Mouse (Mus musculus) CH12.LX (cell line): ENCODE results near the gene Clec10a. TPM values are rescaled to one million over a fixed set of nuclear protein-coding genes. Genes with fewer than 3 reads are reported as not detected.
"Not testable (repeated sequence)": the region's sequence is repeated elsewhere in the genome, so short reads cannot be mapped to it uniquely, and the experiment has no call there.

Experiments used
- DNase-seq: peaks from one replicate; pipeline ENCODE4 v3.0.0-alpha.2; 2013; ENCODE audit errors: extremely low read depth
- H3K27ac ChIP-seq: 2 replicates; pipeline ENCODE4 v1.5.1; 2012; ENCODE audit warnings: low read depth, mild to moderate bottlenecking, control low read depth, moderate library complexity; ENCODE audit not compliant: insufficient read depth
- H3K27me3 ChIP-seq: replicated peaks from 2 replicates; pipeline ENCODE3; 2012; ENCODE audit warnings: inconsistent platforms
- H3K36me3 ChIP-seq, 2 experiments: replicated peaks in 1 of 2; 2 replicates each; pipeline versions ENCODE3 to v1.6.1; 2012; ENCODE audit warnings: inconsistent platforms in 1 of 2, low read length in 1 of 2, mild to moderate bottlenecking in 1 of 2, mixed read lengths in 1 of 2, moderate library complexity in 1 of 2; ENCODE audit not compliant: control insufficient read depth in 1 of 2, insufficient read depth in 1 of 2
- H3K4me1 ChIP-seq, 2 experiments: 2 replicates each; pipeline ENCODE4 v1.6.1; 2012; ENCODE audit warnings: inconsistent platforms in 1 of 2, moderate library complexity in 1 of 2; ENCODE audit not compliant: insufficient read depth in 2 of 2, control insufficient read depth in 1 of 2
- H3K4me2 ChIP-seq: 2 replicates; pipeline ENCODE4 v1.6.1; 2012; ENCODE audit warnings: low read depth, mild to moderate bottlenecking, control low read depth; ENCODE audit not compliant: poor library complexity, insufficient read depth, severe bottlenecking
- H3K4me3 ChIP-seq, 3 experiments: fragments of 150-350 bp in 1 of 3; sonication (generic) in 1 of 3; replicated peaks in 1 of 3; 2 replicates each; pipeline versions ENCODE3 to v1.5.1; 2011 to 2012; ENCODE audit warnings: low read depth in 2 of 3, low read length in 2 of 3, mild to moderate bottlenecking in 2 of 3, moderate library complexity in 2 of 3, control low read depth in 1 of 3, improper control_type of control experiment in 1 of 3, inconsistent platforms in 1 of 3, mixed read lengths in 1 of 3; ENCODE audit not compliant: poor library complexity in 1 of 3
- H3K79me2 ChIP-seq: replicated peaks from 2 replicates; pipeline ENCODE4 v1.6.1; 2012; ENCODE audit warnings: mild to moderate bottlenecking, moderate library complexity; ENCODE audit not compliant: control insufficient read depth, poor library complexity, insufficient read depth, severe bottlenecking; ENCODE audit errors: extremely low read depth
- H3K9ac ChIP-seq: 2 replicates; pipeline ENCODE4 v1.6.1; 2012; ENCODE audit warnings: low read depth, mild to moderate bottlenecking, control low read depth, moderate library complexity; ENCODE audit not compliant: insufficient read depth
- H3K9me3 ChIP-seq: replicated peaks from 2 replicates; pipeline ENCODE3; 2012; ENCODE audit warnings: low read length, inconsistent platforms, mixed read lengths
- BHLHE40 ChIP-seq: IDR thresholded peaks from 2 replicates; pipeline ENCODE4 v1.6.1; 2011; ENCODE audit warnings: mild to moderate bottlenecking, low read depth, low read length, improper control_type of control experiment
- E2F4 ChIP-seq: IDR thresholded peaks from 2 replicates; pipeline ENCODE4 v1.6.1; 2011; ENCODE audit warnings: low read depth, low read length, improper control_type of control experiment; ENCODE audit not compliant: insufficient replicate concordance
- EP300 ChIP-seq: IDR thresholded peaks from 2 replicates; pipeline ENCODE4 v1.6.1; 2011; ENCODE audit warnings: low read length, improper control_type of control experiment
- HCFC1 ChIP-seq: IDR thresholded peaks from 2 replicates; pipeline ENCODE4 v1.6.1; 2012; ENCODE audit warnings: low read depth, mild to moderate bottlenecking, inconsistent platforms, low read length, improper control_type of control experiment
- IRF4 ChIP-seq: IDR thresholded peaks from 2 replicates; pipeline ENCODE4 v1.6.1; 2014; ENCODE audit warnings: low read depth, mild to moderate bottlenecking, inconsistent platforms, low read length, improper control_type of control experiment
- JUN ChIP-seq: IDR thresholded peaks from 2 replicates; pipeline ENCODE4 v1.6.1; 2011; ENCODE audit warnings: low read depth, mild to moderate bottlenecking, low read length, improper control_type of control experiment, moderate library complexity; ENCODE audit not compliant: insufficient read depth
- JUND ChIP-seq: conservative IDR thresholded peaks from 2 replicates; pipeline ENCODE4 v1.6.1; 2011; ENCODE audit warnings: low read depth, low read length, improper control_type of control experiment
- KAT2A ChIP-seq: IDR thresholded peaks from 2 replicates; pipeline ENCODE4 v1.6.1; 2012; ENCODE audit warnings: low read length, improper control_type of control experiment, inconsistent platforms; ENCODE audit not compliant: insufficient replicate concordance
- MAFK ChIP-seq: IDR thresholded peaks from 2 replicates; pipeline ENCODE4 v1.6.1; 2011; ENCODE audit warnings: low read length, improper control_type of control experiment; ENCODE audit not compliant: insufficient replicate concordance
- MAX ChIP-seq: IDR thresholded peaks from 2 replicates; pipeline ENCODE4 v1.6.1; 2011; ENCODE audit warnings: low read length, improper control_type of control experiment
- MAZ ChIP-seq: IDR thresholded peaks from 2 replicates; pipeline ENCODE4 v1.6.1; 2012; ENCODE audit warnings: low read depth, mild to moderate bottlenecking, inconsistent platforms, low read length, improper control_type of control experiment, moderate library complexity
- MEF2A ChIP-seq: IDR thresholded peaks from 2 replicates; pipeline ENCODE4 v1.6.1; 2014; ENCODE audit warnings: low read depth, mild to moderate bottlenecking, inconsistent platforms, low read length, improper control_type of control experiment, borderline replicate concordance
- MYC ChIP-seq: IDR thresholded peaks from 2 replicates; pipeline ENCODE4 v1.6.1; 2011; ENCODE audit warnings: low read depth, mild to moderate bottlenecking, improper control_type of control experiment, low read length
- POLR2A ChIP-seq: IDR thresholded peaks from 2 replicates; pipeline ENCODE4 v1.6.1; 2011; ENCODE audit warnings: low read depth, mild to moderate bottlenecking, improper control_type of control experiment, low read length
- SIN3A ChIP-seq: IDR thresholded peaks from 2 replicates; pipeline ENCODE4 v1.6.1; 2012; ENCODE audit warnings: low read length, improper control_type of control experiment, inconsistent platforms
- SMC3 ChIP-seq: IDR thresholded peaks from 2 replicates; pipeline ENCODE4 v1.6.1; 2011; ENCODE audit warnings: low read depth, low read length, improper control_type of control experiment
- TCF12 ChIP-seq: IDR thresholded peaks from 2 replicates; pipeline ENCODE4 v1.6.1; 2014; ENCODE audit warnings: low read depth, mild to moderate bottlenecking, inconsistent platforms, low read length, improper control_type of control experiment
- dilution Hi-C: fragments of 300-500 bp; cut with MboI; formaldehyde crosslinking; loops from 2 replicates; pipeline ENCODE4 v1.14.3; 2020; ENCODE audit warnings: low sequenced_read_pairs; ENCODE audit not compliant: extremely low pct_unique_long_range_greater_than_20kb, extremely low pct_ligation_motif_present
- in situ Hi-C: fragments of 300-500 bp; cut with MboI; formaldehyde crosslinking; loops from 3 replicates; pipeline ENCODE4 v1.14.3; 2019; ENCODE audit warnings: low sequenced_read_pairs, low pct_ligation_motif_present, low pct_unique_long_range_greater_than_20kb, mixed read lengths
- polyA plus RNA-seq: library from polyadenylated mRNA; unstranded; fragments of >175 nt; gene quantifications from 2 replicates; pipeline ENCODE4 v1.2.1, GENCODE M21; 2012; ENCODE audit warnings: low read depth; ENCODE audit not compliant: insufficient read length
- total RNA-seq, 2 experiments: library from RNA; depleted of rRNA; stranded (reverse); fragments of 300-350 nt in 1 of 2; fragments of >200 nt in 1 of 2; gene quantifications; 2 replicates each; pipeline ENCODE4 v1.2.3; 2012 to 2014

Gene Clec10a
- total RNA-seq (2012; rRNA removed): 0.21 TPM in 1 of 2 replicates, not detected in the other
- not detected in 2 replicates for total RNA-seq (2014; rRNA removed)
- not detected in 2 replicates for polyA plus RNA-seq

DNA sequence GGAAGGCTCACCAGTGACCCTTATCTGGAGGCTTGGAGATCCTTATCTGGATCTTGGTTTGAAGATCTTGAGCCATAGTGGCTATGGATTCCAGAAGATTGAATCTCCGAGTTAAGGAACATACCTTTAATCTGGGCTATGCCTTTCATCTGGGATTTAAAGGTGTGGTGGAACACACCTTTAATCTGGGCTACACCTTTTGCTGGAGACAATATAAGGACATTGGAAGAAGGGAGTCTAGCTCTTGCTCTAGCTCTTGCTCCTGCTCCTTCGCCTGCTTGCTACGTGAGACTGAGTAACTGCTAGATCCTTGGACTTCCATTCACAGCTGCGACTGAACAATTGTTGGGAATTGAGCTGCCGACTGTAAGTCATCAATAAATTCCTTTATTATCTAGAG lies at the start of gene Clec10a:
Gene Clec10a, plus strand, starts transcription at position 301 of the 400 bp plus-strand sequence.
- H3K9me3 ChIP-seq, H3K4me1 ChIP-seq, H3K36me3 ChIP-seq, H3K79me2 ChIP-seq, H3K27ac ChIP-seq, in situ Hi-C loops, H3K4me3 ChIP-seq, dilution Hi-C loops, DNase-seq, H3K9ac ChIP-seq, H3K4me2 ChIP-seq: not testable (repeated sequence)
- H3K27me3 ChIP-seq: peaks cover 16% of the 10 kb centered on the region

GRCm38 (mm10) chr11:70107085-70107484 lies 48.9 kb upstream of the Clec10a start:
- Histone ChIP-seq H3K4me2 (no peak overlapping the region), H3K27ac (no peak overlapping the region), H3K9ac (no peak overlapping the region), H3K36me3 (no peaks in the 10 kb centered on the region), H3K9me3 (peaks cover 5% of the 10 kb centered on the region), H3K79me2 (no peaks in the 10 kb centered on the region), H3K27me3 (peaks cover 5% of the 10 kb centered on the region), H3K4me1 (no peaks in the 10 kb centered on the region; a peak in 1 of 4 replicates), H3K4me3 (no peak overlapping the region)
- no peak for DNase-seq
- no peak for TF ChIP-seq HCFC1
- TF ChIP-seq BHLHE40: no peak
- no peak for TF ChIP-seq MYC
- TF ChIP-seq E2F4: no peak
- no peak for TF ChIP-seq TCF12
- TF ChIP-seq SIN3A: no peak
- no peak for TF ChIP-seq MAX
- no peak for TF ChIP-seq MAFK
- no peak for TF ChIP-seq MAZ
- no peak for TF ChIP-seq JUND
- TF ChIP-seq SMC3: no peak
- no peak for TF ChIP-seq POLR2A
- no peak for TF ChIP-seq IRF4
- no peak for TF ChIP-seq EP300
- TF ChIP-seq KAT2A: no peak
- TF ChIP-seq JUN: no peak
- TF ChIP-seq MEF2A: no peak
- dilution Hi-C loops: no loop called here
- in situ Hi-C loops: no loop called here
